Mouse (Mus musculus) urinary bladder, postnatal 14 days (tissue): Measurements from ENCODE around the gene Mb.

Experiments used
- DNase-seq: peaks from one replicate; pipeline ENCODE4 v3.0.0; 2021; ENCODE audit warnings: low spot score

Gene Mb

GRCm38 (mm10) chr15:77050570-77050969 lies at the start of gene Mb:
Gene Mb, minus strand, starts transcription at chr15:77050670.
- no peak for DNase-seq

GRCm38 (mm10) chr15:77099756-77100155 lies 49.3 kb upstream of the Mb start:
- no peak for DNase-seq

- DNase-seq, result no peak
These were observed 46.9 kb upstream of the Mb start for GRCm38 (mm10) chr15:77097358-77097757.

- no peak for DNase-seq
These were observed 44.7 kb upstream of the Mb start for GRCm38 (mm10) chr15:77095216-77095615.

- no peak for DNase-seq
These were observed 44.0 kb upstream of the Mb start for GRCm38 (mm10) chr15:77094431-77094830.

GRCm38 (mm10) chr15:77091394-77091793 lies 40.9 kb upstream of the Mb start:
- DNase-seq, result no peak

GRCm38 (mm10) chr15:77090531-77090930 lies 40.1 kb upstream of the Mb start:
- no peak for DNase-seq

- DNase-seq, result no peak
These were observed 38.8 kb upstream of the Mb start for GRCm38 (mm10) chr15:77089249-77089648.

- DNase-seq, result no peak
These were observed 36.0 kb upstream of the Mb start for GRCm38 (mm10) chr15:77086488-77086887.

GRCm38 (mm10) chr15:77085818-77086217 lies 35.3 kb upstream of the Mb start:
- DNase-seq, result no peak

- DNase-seq, result no peak
These were observed 31.0 kb upstream of the Mb start for GRCm38 (mm10) chr15:77081454-77081853.

GRCm38 (mm10) chr15:77080684-77081254 lies 30.3 kb upstream of the Mb start:
- DNase-seq, result no peak

- DNase-seq, result no peak
These were observed 29.5 kb upstream of the Mb start for GRCm38 (mm10) chr15:77079890-77080361.

GRCm38 (mm10) chr15:77079256-77079822 lies 28.9 kb upstream of the Mb start:
- DNase-seq, result no peak

- DNase-seq, result no peak
These were observed 28.3 kb upstream of the Mb start for GRCm38 (mm10) chr15:77078786-77079185.

GRCm38 (mm10) chr15:77077906-77078305 lies 27.4 kb upstream of the Mb start:
- DNase-seq, result no peak

GRCm38 (mm10) chr15:77076523-77076922 lies 26.1 kb upstream of the Mb start:
- no peak for DNase-seq

- no peak for DNase-seq
These were observed 22.2 kb upstream of the Mb start for GRCm38 (mm10) chr15:77072556-77073163.

GRCm38 (mm10) chr15:77071501-77071900 lies 21.0 kb upstream of the Mb start:
- DNase-seq, result no peak

- no peak for DNase-seq
These were observed 20.3 kb upstream of the Mb start for GRCm38 (mm10) chr15:77070745-77071268.

- no peak for DNase-seq
These were observed 18.5 kb upstream of the Mb start for GRCm38 (mm10) chr15:77069019-77069418.

- peak; percentile 36 for DNase-seq
These were observed 18.0 kb upstream of the Mb start for GRCm38 (mm10) chr15:77068439-77068861.

- no peak for DNase-seq
These were observed 15.8 kb upstream of the Mb start for GRCm38 (mm10) chr15:77066233-77066632.
